Mouse (Mus musculus) CH12.LX (cell line): Measurements from ENCODE around the gene Bmpr1a. TPM values are rescaled to one million over a fixed set of nuclear protein-coding genes. Genes with fewer than 3 reads are reported as not detected.

Source experiments
- DNase-seq: peaks from one replicate; pipeline ENCODE4 v3.0.0-alpha.2; 2013; ENCODE audit errors: extremely low read depth
- H3K27ac ChIP-seq: 2 replicates; pipeline ENCODE4 v1.5.1; 2012; ENCODE audit warnings: low read depth, mild to moderate bottlenecking, control low read depth, moderate library complexity; ENCODE audit not compliant: insufficient read depth
- H3K27me3 ChIP-seq: replicated peaks from 2 replicates; pipeline ENCODE3; 2012; ENCODE audit warnings: inconsistent platforms
- H3K36me3 ChIP-seq, 2 experiments: replicated peaks in 1 of 2; 2 replicates each; pipeline versions ENCODE3 to v1.6.1; 2012; ENCODE audit warnings: inconsistent platforms in 1 of 2, low read length in 1 of 2, mild to moderate bottlenecking in 1 of 2, mixed read lengths in 1 of 2, moderate library complexity in 1 of 2; ENCODE audit not compliant: control insufficient read depth in 1 of 2, insufficient read depth in 1 of 2
- H3K4me1 ChIP-seq, 2 experiments: 2 replicates each; pipeline ENCODE4 v1.6.1; 2012; ENCODE audit warnings: inconsistent platforms in 1 of 2, moderate library complexity in 1 of 2; ENCODE audit not compliant: insufficient read depth in 2 of 2, control insufficient read depth in 1 of 2
- H3K4me2 ChIP-seq: 2 replicates; pipeline ENCODE4 v1.6.1; 2012; ENCODE audit warnings: low read depth, mild to moderate bottlenecking, control low read depth; ENCODE audit not compliant: poor library complexity, insufficient read depth, severe bottlenecking
- H3K4me3 ChIP-seq, 3 experiments: fragments of 150-350 bp in 1 of 3; sonication (generic) in 1 of 3; replicated peaks in 1 of 3; 2 replicates each; pipeline versions ENCODE3 to v1.5.1; 2011 to 2012; ENCODE audit warnings: low read depth in 2 of 3, low read length in 2 of 3, mild to moderate bottlenecking in 2 of 3, moderate library complexity in 2 of 3, control low read depth in 1 of 3, improper control_type of control experiment in 1 of 3, inconsistent platforms in 1 of 3, mixed read lengths in 1 of 3; ENCODE audit not compliant: poor library complexity in 1 of 3
- H3K79me2 ChIP-seq: replicated peaks from 2 replicates; pipeline ENCODE4 v1.6.1; 2012; ENCODE audit warnings: mild to moderate bottlenecking, moderate library complexity; ENCODE audit not compliant: control insufficient read depth, poor library complexity, insufficient read depth, severe bottlenecking; ENCODE audit errors: extremely low read depth
- H3K9ac ChIP-seq: 2 replicates; pipeline ENCODE4 v1.6.1; 2012; ENCODE audit warnings: low read depth, mild to moderate bottlenecking, control low read depth, moderate library complexity; ENCODE audit not compliant: insufficient read depth
- H3K9me3 ChIP-seq: replicated peaks from 2 replicates; pipeline ENCODE3; 2012; ENCODE audit warnings: low read length, inconsistent platforms, mixed read lengths
- BHLHE40 ChIP-seq: IDR thresholded peaks from 2 replicates; pipeline ENCODE4 v1.6.1; 2011; ENCODE audit warnings: mild to moderate bottlenecking, low read depth, low read length, improper control_type of control experiment
- CHD1 ChIP-seq: IDR thresholded peaks from 2 replicates; pipeline ENCODE4 v1.6.1; 2012; ENCODE audit warnings: low read depth, low read length, improper control_type of control experiment, inconsistent platforms
- CHD2 ChIP-seq: IDR thresholded peaks from 2 replicates; pipeline ENCODE4 v1.6.1; 2011; ENCODE audit warnings: low read length, improper control_type of control experiment
- CTCF ChIP-seq, 2 experiments: IDR thresholded peaks in 1 of 2; conservative IDR thresholded peaks in 1 of 2; 2 replicates each; pipeline ENCODE4 v1.5.1; 2011 to 2012; ENCODE audit warnings: low read depth in 2 of 2, low read length in 2 of 2, improper control_type of control experiment in 1 of 2, inconsistent platforms in 1 of 2, mild to moderate bottlenecking in 1 of 2, moderate library complexity in 1 of 2
- E2F4 ChIP-seq: IDR thresholded peaks from 2 replicates; pipeline ENCODE4 v1.6.1; 2011; ENCODE audit warnings: low read depth, low read length, improper control_type of control experiment; ENCODE audit not compliant: insufficient replicate concordance
- ELF1 ChIP-seq: IDR thresholded peaks from 2 replicates; pipeline ENCODE4 v1.6.1; 2014; ENCODE audit warnings: low read depth, mild to moderate bottlenecking, inconsistent platforms, low read length, improper control_type of control experiment
- EP300 ChIP-seq: IDR thresholded peaks from 2 replicates; pipeline ENCODE4 v1.6.1; 2011; ENCODE audit warnings: low read length, improper control_type of control experiment
- ETS1 ChIP-seq: conservative IDR thresholded peaks from 2 replicates; pipeline ENCODE4 v1.6.1; 2012; ENCODE audit warnings: low read depth, mild to moderate bottlenecking, inconsistent platforms, low read length, improper control_type of control experiment, moderate library complexity
- GABPA ChIP-seq: IDR thresholded peaks from 2 replicates; pipeline ENCODE4 v1.6.1; 2012; ENCODE audit warnings: low read depth, low read length, improper control_type of control experiment, inconsistent platforms; ENCODE audit not compliant: insufficient replicate concordance
- HCFC1 ChIP-seq: IDR thresholded peaks from 2 replicates; pipeline ENCODE4 v1.6.1; 2012; ENCODE audit warnings: low read depth, mild to moderate bottlenecking, inconsistent platforms, low read length, improper control_type of control experiment
- IRF4 ChIP-seq: IDR thresholded peaks from 2 replicates; pipeline ENCODE4 v1.6.1; 2014; ENCODE audit warnings: low read depth, mild to moderate bottlenecking, inconsistent platforms, low read length, improper control_type of control experiment
- JUN ChIP-seq: IDR thresholded peaks from 2 replicates; pipeline ENCODE4 v1.6.1; 2011; ENCODE audit warnings: low read depth, mild to moderate bottlenecking, low read length, improper control_type of control experiment, moderate library complexity; ENCODE audit not compliant: insufficient read depth
- JUND ChIP-seq: conservative IDR thresholded peaks from 2 replicates; pipeline ENCODE4 v1.6.1; 2011; ENCODE audit warnings: low read depth, low read length, improper control_type of control experiment
- KAT2A ChIP-seq: IDR thresholded peaks from 2 replicates; pipeline ENCODE4 v1.6.1; 2012; ENCODE audit warnings: low read length, improper control_type of control experiment, inconsistent platforms; ENCODE audit not compliant: insufficient replicate concordance
- MAFK ChIP-seq: IDR thresholded peaks from 2 replicates; pipeline ENCODE4 v1.6.1; 2011; ENCODE audit warnings: low read length, improper control_type of control experiment; ENCODE audit not compliant: insufficient replicate concordance
- MAX ChIP-seq: IDR thresholded peaks from 2 replicates; pipeline ENCODE4 v1.6.1; 2011; ENCODE audit warnings: low read length, improper control_type of control experiment
- MAZ ChIP-seq: IDR thresholded peaks from 2 replicates; pipeline ENCODE4 v1.6.1; 2012; ENCODE audit warnings: low read depth, mild to moderate bottlenecking, inconsistent platforms, low read length, improper control_type of control experiment, moderate library complexity
- MEF2A ChIP-seq: IDR thresholded peaks from 2 replicates; pipeline ENCODE4 v1.6.1; 2014; ENCODE audit warnings: low read depth, mild to moderate bottlenecking, inconsistent platforms, low read length, improper control_type of control experiment, borderline replicate concordance
- MXI1 ChIP-seq: IDR thresholded peaks from 2 replicates; pipeline ENCODE4 v1.6.1; 2011; ENCODE audit warnings: mild to moderate bottlenecking, low read depth, low read length, improper control_type of control experiment
- MYC ChIP-seq: IDR thresholded peaks from 2 replicates; pipeline ENCODE4 v1.6.1; 2011; ENCODE audit warnings: low read depth, mild to moderate bottlenecking, improper control_type of control experiment, low read length
- NELFE ChIP-seq: IDR thresholded peaks from 2 replicates; pipeline ENCODE4 v1.6.1; 2011; ENCODE audit warnings: low read depth, low read length, improper control_type of control experiment
- NRF1 ChIP-seq: IDR thresholded peaks from 2 replicates; pipeline ENCODE4 v1.6.1; 2014; ENCODE audit warnings: low read depth, mild to moderate bottlenecking, inconsistent platforms, low read length, improper control_type of control experiment, moderate library complexity
- PAX5 ChIP-seq: IDR thresholded peaks from 2 replicates; pipeline ENCODE4 v1.6.1; 2012; ENCODE audit warnings: low read length, inconsistent platforms, mixed read lengths
- POLR2A ChIP-seq: IDR thresholded peaks from 2 replicates; pipeline ENCODE4 v1.6.1; 2011; ENCODE audit warnings: low read depth, mild to moderate bottlenecking, improper control_type of control experiment, low read length
- POLR2AphosphoS2 ChIP-seq: IDR thresholded peaks from 2 replicates; pipeline ENCODE4 v1.6.1; 2011; ENCODE audit warnings: low read depth, low read length, improper control_type of control experiment
- RAD21 ChIP-seq: IDR thresholded peaks from 2 replicates; pipeline ENCODE4 v1.6.1; 2011; ENCODE audit warnings: low read depth, mild to moderate bottlenecking, low read length, improper control_type of control experiment, moderate library complexity
- RCOR1 ChIP-seq: conservative IDR thresholded peaks from 2 replicates; pipeline ENCODE4 v1.6.1; 2012; ENCODE audit warnings: low read depth, mild to moderate bottlenecking, inconsistent platforms, low read length, improper control_type of control experiment
- SIN3A ChIP-seq: IDR thresholded peaks from 2 replicates; pipeline ENCODE4 v1.6.1; 2012; ENCODE audit warnings: low read length, improper control_type of control experiment, inconsistent platforms
- SMC3 ChIP-seq: IDR thresholded peaks from 2 replicates; pipeline ENCODE4 v1.6.1; 2011; ENCODE audit warnings: low read depth, low read length, improper control_type of control experiment
- TBP ChIP-seq: conservative IDR thresholded peaks from 2 replicates; pipeline ENCODE4 v1.6.1; 2011; ENCODE audit warnings: low read depth, low read length, improper control_type of control experiment
- TCF12 ChIP-seq: IDR thresholded peaks from 2 replicates; pipeline ENCODE4 v1.6.1; 2014; ENCODE audit warnings: low read depth, mild to moderate bottlenecking, inconsistent platforms, low read length, improper control_type of control experiment
- UBTF ChIP-seq: IDR thresholded peaks from 2 replicates; pipeline ENCODE4 v1.6.1; 2012; ENCODE audit warnings: low read depth, mild to moderate bottlenecking, inconsistent platforms, low read length, improper control_type of control experiment, moderate library complexity
- USF1 ChIP-seq: IDR thresholded peaks from 2 replicates; pipeline ENCODE4 v1.6.1; 2014; ENCODE audit warnings: low read depth, mild to moderate bottlenecking, inconsistent platforms, low read length, improper control_type of control experiment
- USF2 ChIP-seq: conservative IDR thresholded peaks from 2 replicates; pipeline ENCODE4 v1.6.1; 2011; ENCODE audit warnings: low read depth, low read length, improper control_type of control experiment
- ZC3H11A ChIP-seq: IDR thresholded peaks from 2 replicates; pipeline ENCODE4 v1.6.1; 2012; ENCODE audit warnings: low read depth, mild to moderate bottlenecking, inconsistent platforms, low read length, improper control_type of control experiment
- ZKSCAN1 ChIP-seq: IDR thresholded peaks from 2 replicates; pipeline ENCODE4 v1.6.1; 2012; ENCODE audit warnings: low read depth, inconsistent platforms, low read length, improper control_type of control experiment, borderline replicate concordance
- ZMIZ1 ChIP-seq: IDR thresholded peaks from 2 replicates; pipeline ENCODE4 v1.6.1; 2012; ENCODE audit warnings: low read depth, mild to moderate bottlenecking, inconsistent platforms, low read length, improper control_type of control experiment
- ZNF384 ChIP-seq: IDR thresholded peaks from 2 replicates; pipeline ENCODE4 v1.6.1; 2012; ENCODE audit warnings: low read depth, low read length, improper control_type of control experiment, inconsistent platforms
- dilution Hi-C: fragments of 300-500 bp; cut with MboI; formaldehyde crosslinking; loops from 2 replicates; pipeline ENCODE4 v1.14.3; 2020; ENCODE audit warnings: low sequenced_read_pairs; ENCODE audit not compliant: extremely low pct_unique_long_range_greater_than_20kb, extremely low pct_ligation_motif_present
- in situ Hi-C: fragments of 300-500 bp; cut with MboI; formaldehyde crosslinking; loops from 3 replicates; pipeline ENCODE4 v1.14.3; 2019; ENCODE audit warnings: low sequenced_read_pairs, low pct_ligation_motif_present, low pct_unique_long_range_greater_than_20kb, mixed read lengths
- polyA plus RNA-seq: library from polyadenylated mRNA; unstranded; fragments of >175 nt; gene quantifications from 2 replicates; pipeline ENCODE4 v1.2.1, GENCODE M21; 2012; ENCODE audit warnings: low read depth; ENCODE audit not compliant: insufficient read length
- total RNA-seq, 2 experiments: library from RNA; depleted of rRNA; stranded (reverse); fragments of 300-350 nt in 1 of 2; fragments of >200 nt in 1 of 2; gene quantifications; 2 replicates each; pipeline ENCODE4 v1.2.3; 2012 to 2014

Gene Bmpr1a
- total and polyA plus RNA-seq, 3 experiments, result 26.2 to 46.7 (median 30.1) TPM

GRCm38 (mm10) chr14:34401135-34401534, 102.0 kb downstream of the Bmpr1a start:
- dilution Hi-C loops, result no loop called here
- H3K36me3 ChIP-seq, result peaks cover 0 to 31% of the 10 kb centered on the region in 2 experiments
- H3K4me1 ChIP-seq, result peaks cover 5 to 13% of the 10 kb centered on the region in 2 experiments; a peak in 3 of 4 replicates
- H3K27me3 ChIP-seq, result no peaks in the 10 kb centered on the region
- peak; percentile 88 for DNase-seq
- TF ChIP-seq MAX, result no peak
- TF ChIP-seq KAT2A, result no peak
- no peak for TF ChIP-seq BHLHE40
- no peak for TF ChIP-seq MAZ
- TF ChIP-seq JUND, result peak; percentile 39; the same call in 1 of the 2 replicates
- no peak; the same call in none of the 2 replicates for TF ChIP-seq MYC
- TF ChIP-seq SMC3, result peak; percentile 93
- TF ChIP-seq RAD21, result peak; percentile 91
- no peak for TF ChIP-seq ETS1
- TF ChIP-seq ZC3H11A, result peak; percentile 55
- no peak for TF ChIP-seq ELF1
- no peak for TF ChIP-seq SIN3A
- TF ChIP-seq ZNF384, result peak; percentile 45; the same call in 1 of the 2 replicates
- TF ChIP-seq CHD2, result no peak
- TF ChIP-seq TCF12, result 0 out of 2 replicates have a peak, but pooled peaks have one; percentile 36
- peak; percentile 79 to 99 for TF ChIP-seq CTCF (conservative IDR thresholded peaks at IDR 0.05 in 1 of 2, IDR thresholded peaks at IDR 0.05 in 1 of 2; ENCODE audit: low read depth in 2 of 2, low read length in 2 of 2)
- TF ChIP-seq ZMIZ1, result no peak
- no peak for TF ChIP-seq CHD1
- no peak for TF ChIP-seq E2F4
- no peak for TF ChIP-seq MEF2A
- no peak for TF ChIP-seq PAX5
- no peak for TF ChIP-seq POLR2A
- no peak for TF ChIP-seq MAFK
- TF ChIP-seq NRF1, result no peak
- no peak for TF ChIP-seq GABPA
- no peak for TF ChIP-seq TBP
- no peak for TF ChIP-seq USF2
- TF ChIP-seq ZKSCAN1, result no peak
- TF ChIP-seq MXI1, result no peak
- no peak for TF ChIP-seq HCFC1
- TF ChIP-seq EP300, result no peak
- no peak for TF ChIP-seq JUN
- TF ChIP-seq RCOR1, result no peak
- TF ChIP-seq UBTF, result no peak
- TF ChIP-seq NELFE, result peak; percentile 89; the same call in 1 of the 2 replicates
- TF ChIP-seq USF1, result no peak
- no peak for TF ChIP-seq POLR2AphosphoS2
- TF ChIP-seq IRF4, result no peak; the same call in 1 of the 2 replicates
- in situ Hi-C loops, result no loop called here
- H3K9me3 ChIP-seq, result no peaks in the 10 kb centered on the region
- H3K4me3 ChIP-seq, result no peak overlapping the region
- H3K9ac ChIP-seq, result no peak overlapping the region
- H3K79me2 ChIP-seq, result no peaks in the 10 kb centered on the region
- no peak overlapping the region for H3K27ac ChIP-seq
- H3K4me2 ChIP-seq, result no peak overlapping the region
